In genomic region chr17:45318211-45319076, GRCm38 (mm10) we compare ENCODE assay signal across 11 mouse cellular contexts.
DNase-seq lines count a peak whose midpoint lies in the region; ATAC-seq and TF ChIP-seq lines count a peak whose summit lies in the region.
"Had no signal": no experiment of that assay in that cellular context is flagged by ENCODE, and none has a peak within 500 bp of the region (broad histone marks: within the 10 kb centered on the region; RNA-seq: fewer than 3 reads in every experiment).

No protein-coding gene starts in this region.

- H3K36me3 ChIP-seq in liver, embryonic 12.5 days, result no peaks in the 10 kb centered on the region
- H3K36me3 ChIP-seq in intestine, embryonic 15.5 days, result no peaks in the 10 kb centered on the region
- no peaks in the 10 kb centered on the region for H3K36me3 ChIP-seq in limb, embryonic 10.5 days
- no peaks in the 10 kb centered on the region for H3K36me3 ChIP-seq in small intestine, adult 2 months (ENCODE audit: control insufficient read depth, insufficient read depth, low read length)
- H3K36me3 ChIP-seq: heart, embryonic 13.5 days had no signal

- ATAC-seq in liver, embryonic 12.5 days, result no peak
- peak; percentile 90 for ATAC-seq in intestine, embryonic 15.5 days

- no peaks in the 10 kb centered on the region for H3K4me1 ChIP-seq in liver, embryonic 12.5 days
- H3K4me1 ChIP-seq in intestine, embryonic 15.5 days (replicated peaks), result peaks cover 13% of the 10 kb centered on the region; the same call in 1 of the 2 replicates
- peaks cover 66% of the 10 kb centered on the region for H3K4me1 ChIP-seq in limb, embryonic 10.5 days
- H3K4me1 ChIP-seq in small intestine, adult 2 months (ENCODE audit: control insufficient read depth, insufficient read depth, insufficient read length, low read length), result peaks cover 2% of the 10 kb centered on the region; the same call in 1 of the 2 replicates
- H3K4me1 ChIP-seq: heart, embryonic 13.5 days had no signal

- H3K9me3 ChIP-seq in liver, embryonic 12.5 days (replicated peaks), result no peaks in the 10 kb centered on the region
- H3K9me3 ChIP-seq in intestine, embryonic 15.5 days, result no peaks in the 10 kb centered on the region
- no peaks in the 10 kb centered on the region for H3K9me3 ChIP-seq in limb, embryonic 10.5 days (replicated peaks)

- no peak for TF ChIP-seq CTCF in small intestine, adult 2 months (IDR thresholded peaks at IDR 0.05; ENCODE audit: extremely low read depth, insufficient read length, insufficient replicate concordance, low read depth, low read length)

- H3K4me3 ChIP-seq in liver, embryonic 12.5 days, result no peak overlapping the region
- H3K4me3 ChIP-seq in intestine, embryonic 15.5 days (replicated peaks), result peak overlapping the region; percentile 22
- H3K4me3 ChIP-seq in limb, embryonic 10.5 days, result peak overlapping the region; percentile 29
- peak overlapping the region; percentile 20; the same call in 1 of the 2 replicates for H3K4me3 ChIP-seq in small intestine, adult 2 months (ENCODE audit: low read depth, low read length)
- H3K4me3 ChIP-seq: heart, embryonic 13.5 days had no signal

- no peak overlapping the region for H3K4me2 ChIP-seq in liver, embryonic 12.5 days
- peak overlapping the region; percentile 56 for H3K4me2 ChIP-seq in intestine, embryonic 15.5 days (replicated peaks)
- H3K4me2 ChIP-seq: heart, embryonic 13.5 days had no signal

- no peaks in the 10 kb centered on the region for H3K27me3 ChIP-seq in liver, embryonic 12.5 days (replicated peaks)
- H3K27me3 ChIP-seq in intestine, embryonic 15.5 days (replicated peaks), result peaks cover 13% of the 10 kb centered on the region; the same call in 1 of the 2 replicates
- peaks cover 28% of the 10 kb centered on the region; the same call in 1 of the 2 replicates for H3K27me3 ChIP-seq in limb, embryonic 10.5 days (ENCODE audit: low read depth, poor library complexity, severe bottlenecking)
- H3K27me3 ChIP-seq in small intestine, adult 2 months (ENCODE audit: control insufficient read depth, insufficient read depth, low read length), result no peaks in the 10 kb centered on the region
- H3K27me3 ChIP-seq: CH12.LX had no signal

- no peak overlapping the region for H3K9ac ChIP-seq in liver, embryonic 12.5 days
- H3K9ac ChIP-seq in intestine, embryonic 15.5 days, result peak overlapping the region; percentile 8
- H3K9ac ChIP-seq: heart, embryonic 13.5 days had no signal

- no peak for TF ChIP-seq POLR2A in small intestine, adult 2 months (IDR thresholded peaks at IDR 0.05; ENCODE audit: low read depth, low read length)

- DNase-seq in liver, result peak; percentile 8
- DNase-seq in limb, embryonic 10.5 days (ENCODE audit: low spot score), result peak; percentile 73
- DNase-seq in spleen, postnatal 10 days (ENCODE audit: low spot score in 2 of 2), result no peak
- DNase-seq in spleen, postnatal 4 days (ENCODE audit: low spot score in 2 of 2), result no peak
- no peak for DNase-seq in thymus, postnatal 25 days
- DNase-seq: cerebellum, adult 9-11 months had no signal

- whole genome bisulfite sequencing in liver, embryonic 12.5 days (ENCODE audit: insufficient replicate concordance), result 70% methylated on average over 25 of the region's 25 CpGs
- WGBS in intestine, embryonic 15.5 days, result 31% methylated on average over 25 of the region's 25 CpGs
- WGBS in limb, embryonic 10.5 days, result 30% methylated on average over 25 of the region's 25 CpGs
- 33% methylated on average over 25 of the region's 25 CpGs for WGBS in small intestine, adult 2 months

- H3K27ac ChIP-seq in liver, embryonic 12.5 days, result no peak overlapping the region
- H3K27ac ChIP-seq in intestine, embryonic 15.5 days, result no peak overlapping the region
- H3K27ac ChIP-seq in limb, embryonic 10.5 days, result peak overlapping the region; percentile 69
- no peak overlapping the region for H3K27ac ChIP-seq in small intestine, adult 2 months (ENCODE audit: insufficient read depth, low read depth, low read length)
- H3K27ac ChIP-seq: heart, embryonic 13.5 days had no signal

Comparison
In these comparisons a context has a peak if more than half of its experiments do, and no peak if none do; other contexts are left out.
1. DNase-seq: peak in liver (single experiment) and limb, embryonic 10.5 days (single experiment); none in spleen, postnatal 10 days (0 of 2), spleen, postnatal 4 days (0 of 2) and thymus, postnatal 25 days (single experiment).